Mouse (Mus musculus): ENCODE data around the gene Kat6b. TPM values are rescaled to one million over a fixed set of nuclear protein-coding genes. Genes with fewer than 3 reads are reported as not detected.
A peak's percentile ranks its signal among the peaks of the same experiment; 100 is the strongest.

Kat6b gene
- polyA plus RNA-seq, 1 experiment from 2014 or later: 23.2 TPM

GRCm38 (mm10) chr14:21600628-21601027, 119.4 kb downstream of the Kat6b start:
- ATAC-seq (ENCODE audit: insufficient number of reproducible peaks, low FRiP score, low TSS enrichment, low read depth): no peak
- 78% methylated on average over 1 of the region's 1 CpGs for WGBS
- Histone ChIP-seq H3K9ac (no peak overlapping the region), H3K27ac (replicated peaks) (no peak overlapping the region), H3K36me3 (0 out of 2 replicates have a peak, but pooled peaks cover 2% of the 10 kb centered on the region), H3K27me3 (no peaks in the 10 kb centered on the region), H3K4me2 (replicated peaks) (no peak overlapping the region), H3K4me3 (replicated peaks) (no peak overlapping the region), H3K4me1 (peaks cover 6% of the 10 kb centered on the region; the same call in 1 of the 2 replicates), H3K9me3 (replicated peaks) (no peaks in the 10 kb centered on the region)

- Histone ChIP-seq H3K4me3 (replicated peaks) (no peak overlapping the region), H3K9me3 (replicated peaks) (no peaks in the 10 kb centered on the region), H3K4me1 (peaks cover 6% of the 10 kb centered on the region; the same call in 1 of the 2 replicates), H3K36me3 (0 out of 2 replicates have a peak, but pooled peaks cover 2% of the 10 kb centered on the region), H3K27ac (replicated peaks) (no peak overlapping the region), H3K27me3 (no peaks in the 10 kb centered on the region), H3K9ac (no peak overlapping the region), H3K4me2 (replicated peaks) (no peak overlapping the region)
- ATAC-seq (ENCODE audit: insufficient number of reproducible peaks, low FRiP score, low TSS enrichment, low read depth): 0 out of 2 replicates have a peak, but pooled peaks have one; percentile 15
- WGBS: 64% methylated on average over 12 of the region's 12 CpGs
These were observed 120.9 kb downstream of the Kat6b start for GRCm38 (mm10) chr14:21602166-21602565.

- peaks cover 6% of the 10 kb centered on the region; the same call in 1 of the 2 replicates for H3K4me1 ChIP-seq
- ATAC-seq (ENCODE audit: insufficient number of reproducible peaks, low FRiP score, low TSS enrichment, low read depth): no peak
- H3K9me3 ChIP-seq (replicated peaks): no peaks in the 10 kb centered on the region
- WGBS: 47% methylated on average over 4 of the region's 4 CpGs
- no peak overlapping the region for H3K27ac ChIP-seq (replicated peaks)
- no peaks in the 10 kb centered on the region for H3K27me3 ChIP-seq
- no peaks in the 10 kb centered on the region for H3K36me3 ChIP-seq
- no peak overlapping the region for H3K4me2 ChIP-seq (replicated peaks)
- no peak overlapping the region for H3K9ac ChIP-seq
- no peak overlapping the region for H3K4me3 ChIP-seq (replicated peaks)
These were observed 121.7 kb downstream of the Kat6b start for GRCm38 (mm10) chr14:21602937-21603336.

- no peak for ATAC-seq (ENCODE audit: insufficient number of reproducible peaks, low FRiP score, low TSS enrichment, low read depth)
- no peak overlapping the region for H3K27ac ChIP-seq (replicated peaks)
- WGBS: 50% methylated on average over 4 of the region's 4 CpGs
These were observed 126.5 kb downstream of the Kat6b start for GRCm38 (mm10) chr14:21607686-21608085.

GRCm38 (mm10) chr14:21608886-21609285, 127.7 kb downstream of the Kat6b start:
- no peaks in the 10 kb centered on the region for H3K9me3 ChIP-seq (replicated peaks)
- WGBS: 46% methylated on average over 4 of the region's 4 CpGs
- no peak overlapping the region for H3K27ac ChIP-seq (replicated peaks)
- H3K4me1 ChIP-seq: peaks cover 9% of the 10 kb centered on the region; the same call in 1 of the 2 replicates
- ATAC-seq (ENCODE audit: insufficient number of reproducible peaks, low FRiP score, low TSS enrichment, low read depth): no peak
- H3K36me3 ChIP-seq: 0 out of 2 replicates have a peak, but pooled peaks cover 4% of the 10 kb centered on the region
- no peak overlapping the region for H3K4me2 ChIP-seq (replicated peaks)
- H3K27me3 ChIP-seq: no peaks in the 10 kb centered on the region
- no peak overlapping the region for H3K9ac ChIP-seq
- no peak overlapping the region for H3K4me3 ChIP-seq (replicated peaks)

More at GRCm38 (mm10) chr14:21607686-21608085, 126.5 kb downstream of the Kat6b start:
- H3K9ac ChIP-seq: no peak overlapping the region
- no peak overlapping the region for H3K4me3 ChIP-seq (replicated peaks)
- no peak overlapping the region for H3K4me2 ChIP-seq (replicated peaks)
- H3K36me3 ChIP-seq: no peaks in the 10 kb centered on the region
- no peaks in the 10 kb centered on the region for H3K27me3 ChIP-seq
- H3K9me3 ChIP-seq (replicated peaks): no peaks in the 10 kb centered on the region
- H3K4me1 ChIP-seq: 0 out of 2 replicates have a peak, but pooled peaks cover 6% of the 10 kb centered on the region

GRCm38 (mm10) chr14:21610224-21610623, 129.0 kb downstream of the Kat6b start:
- 0 out of 2 replicates have a peak, but pooled peaks have one; percentile 24 for ATAC-seq (ENCODE audit: insufficient number of reproducible peaks, low FRiP score, low TSS enrichment, low read depth)
- WGBS: 14% methylated on average over 3 of the region's 3 CpGs
- Histone ChIP-seq H3K27ac (replicated peaks) (no peak overlapping the region), H3K4me2 (replicated peaks) (no peak overlapping the region), H3K4me1 (peaks cover 12% of the 10 kb centered on the region; the same call in 1 of the 2 replicates), H3K36me3 (0 out of 2 replicates have a peak, but pooled peaks cover 4% of the 10 kb centered on the region), H3K9me3 (replicated peaks) (no peaks in the 10 kb centered on the region), H3K27me3 (no peaks in the 10 kb centered on the region), H3K9ac (no peak overlapping the region), H3K4me3 (replicated peaks) (no peak overlapping the region)

- no peak overlapping the region for H3K4me3 ChIP-seq (replicated peaks)
- no peaks in the 10 kb centered on the region for H3K27me3 ChIP-seq
- peaks cover 21% of the 10 kb centered on the region for H3K4me1 ChIP-seq
- H3K9ac ChIP-seq: no peak overlapping the region
- H3K4me2 ChIP-seq (replicated peaks): no peak overlapping the region
- no peaks in the 10 kb centered on the region for H3K9me3 ChIP-seq (replicated peaks)
- H3K27ac ChIP-seq (replicated peaks): peak overlapping the region; percentile 44; the same call in 1 of the 2 replicates
- H3K36me3 ChIP-seq: 0 out of 2 replicates have a peak, but pooled peaks cover 4% of the 10 kb centered on the region
- WGBS: 63% methylated on average over 6 of the region's 6 CpGs
- no peak for ATAC-seq (ENCODE audit: insufficient number of reproducible peaks, low FRiP score, low TSS enrichment, low read depth)
These were observed 131.8 kb downstream of the Kat6b start for GRCm38 (mm10) chr14:21613031-21613430.

- Histone ChIP-seq H3K9me3 (replicated peaks) (no peaks in the 10 kb centered on the region), H3K9ac (no peak overlapping the region), H3K27me3 (no peaks in the 10 kb centered on the region), H3K4me2 (replicated peaks) (no peak overlapping the region), H3K4me1 (peaks cover 16% of the 10 kb centered on the region), H3K4me3 (replicated peaks) (no peak overlapping the region), H3K27ac (replicated peaks) (no peak overlapping the region), H3K36me3 (peaks cover 11% of the 10 kb centered on the region)
- ATAC-seq (ENCODE audit: insufficient number of reproducible peaks, low FRiP score, low TSS enrichment, low read depth): no peak
- 74% methylated on average over 5 of the region's 5 CpGs for WGBS
These were observed 132.9 kb downstream of the Kat6b start for GRCm38 (mm10) chr14:21614103-21614502.

GRCm38 (mm10) chr14:21615853-21616252, 134.6 kb downstream of the Kat6b start:
- Histone ChIP-seq H3K9ac (no peak overlapping the region), H3K4me1 (peaks cover 15% of the 10 kb centered on the region), H3K4me2 (replicated peaks) (no peak overlapping the region), H3K4me3 (replicated peaks) (no peak overlapping the region), H3K9me3 (replicated peaks) (no peaks in the 10 kb centered on the region), H3K27me3 (no peaks in the 10 kb centered on the region), H3K27ac (replicated peaks) (no peak overlapping the region), H3K36me3 (peaks cover 14% of the 10 kb centered on the region)
- WGBS: 84% methylated on average over 2 of the region's 2 CpGs
- no peak for ATAC-seq (ENCODE audit: insufficient number of reproducible peaks, low FRiP score, low TSS enrichment, low read depth)

GRCm38 (mm10) chr14:21617221-21617980, 136.2 kb downstream of the Kat6b start:
- ATAC-seq (ENCODE audit: insufficient number of reproducible peaks, low FRiP score, low TSS enrichment, low read depth): no peak
- H3K27ac ChIP-seq (replicated peaks): peak overlapping the region; percentile 63; the same call in 1 of the 2 replicates
- no peaks in the 10 kb centered on the region for H3K27me3 ChIP-seq
- no peak overlapping the region for H3K4me3 ChIP-seq (replicated peaks)
- no peak overlapping the region for H3K9ac ChIP-seq
- no peaks in the 10 kb centered on the region for H3K9me3 ChIP-seq (replicated peaks)
- H3K36me3 ChIP-seq: peaks cover 18% of the 10 kb centered on the region
- H3K4me2 ChIP-seq (replicated peaks): no peak overlapping the region
- WGBS: 32% methylated on average over 4 of the region's 4 CpGs
- peaks cover 15% of the 10 kb centered on the region for H3K4me1 ChIP-seq

- ATAC-seq (ENCODE audit: insufficient number of reproducible peaks, low FRiP score, low TSS enrichment, low read depth): no peak
- Histone ChIP-seq H3K27me3 (no peaks in the 10 kb centered on the region), H3K36me3 (peaks cover 17% of the 10 kb centered on the region), H3K4me3 (replicated peaks) (no peak overlapping the region), H3K4me1 (peaks cover 9% of the 10 kb centered on the region), H3K9me3 (replicated peaks) (no peaks in the 10 kb centered on the region), H3K27ac (replicated peaks) (no peak overlapping the region), H3K4me2 (replicated peaks) (no peak overlapping the region), H3K9ac (no peak overlapping the region)
- WGBS: 85% methylated on average over 7 of the region's 7 CpGs
These were observed 138.7 kb downstream of the Kat6b start for GRCm38 (mm10) chr14:21619951-21620350.
